Mouse (Mus musculus): ENCODE results near the gene Tpcn1.

- TF ChIP-seq GATA1 (IDR thresholded peaks at IDR 0.05; ENCODE audit: borderline replicate concordance, low read length) (no peak), FLI1 (IDR thresholded peaks at IDR 0.05; ENCODE audit: low read length) (no peak)
Observed at GRCm38 (mm10) chr5:120497071-120497470, 91.4 kb downstream of the Tpcn1 start.

Measured in megakaryocyte, embryonic 14.5 days (primary cell).